Mouse (Mus musculus) cerebellum, postnatal 4 days (tissue): ENCODE measurements around the gene Itpr1.

Experiments used
- DNase-seq, 2 experiments: peaks; one replicate each; pipeline ENCODE4 v3.0.0; 2022; ENCODE audit warnings: low spot score in 2 of 2, mixed read lengths in 1 of 2

Itpr1 gene

GRCm38 (mm10) chr6:108441290-108441689, 228.4 kb downstream of the Itpr1 start:
- DNase-seq = no peak

GRCm38 (mm10) chr6:108442291-108442690, 229.4 kb downstream of the Itpr1 start:
- DNase-seq = no peak

- no peak for DNase-seq
Observed at GRCm38 (mm10) chr6:108444435-108444834, 231.5 kb downstream of the Itpr1 start.

- no peak for DNase-seq
Observed at GRCm38 (mm10) chr6:108445006-108445405, 232.1 kb downstream of the Itpr1 start.

GRCm38 (mm10) chr6:108446766-108447165, 233.9 kb downstream of the Itpr1 start:
- DNase-seq = no peak

GRCm38 (mm10) chr6:108447179-108447845, 234.4 kb downstream of the Itpr1 start:
- no peak for DNase-seq

- no peak for DNase-seq
Observed at GRCm38 (mm10) chr6:108448016-108448735, 235.3 kb downstream of the Itpr1 start.

- no peak for DNase-seq
Observed at GRCm38 (mm10) chr6:108448864-108449263, 236.0 kb downstream of the Itpr1 start.

- DNase-seq = no peak
Observed at GRCm38 (mm10) chr6:108451536-108451935, 238.6 kb downstream of the Itpr1 start.

- no peak for DNase-seq
Observed at GRCm38 (mm10) chr6:108453618-108454017, 240.7 kb downstream of the Itpr1 start.

- DNase-seq = no peak
Observed at GRCm38 (mm10) chr6:108454061-108454891, 241.4 kb downstream of the Itpr1 start.

GRCm38 (mm10) chr6:108454979-108455836, 242.3 kb downstream of the Itpr1 start:
- DNase-seq = no peak

- no peak for DNase-seq
Observed at GRCm38 (mm10) chr6:108456231-108457062, 243.6 kb downstream of the Itpr1 start.

GRCm38 (mm10) chr6:108457063-108457405, 244.1 kb downstream of the Itpr1 start:
- DNase-seq = no peak

- DNase-seq = no peak
Observed at GRCm38 (mm10) chr6:108457516-108458181, 244.8 kb downstream of the Itpr1 start.

GRCm38 (mm10) chr6:108458182-108458571, 245.3 kb downstream of the Itpr1 start:
- DNase-seq = no peak

GRCm38 (mm10) chr6:108458826-108459225, 245.9 kb downstream of the Itpr1 start:
- DNase-seq = no peak

- no peak for DNase-seq
Observed at GRCm38 (mm10) chr6:108464308-108464979, 251.5 kb downstream of the Itpr1 start.

GRCm38 (mm10) chr6:108465159-108465558, 252.3 kb downstream of the Itpr1 start:
- no peak for DNase-seq
